Mouse (Mus musculus): ENCODE data around the gene Kctd17.

DNA sequence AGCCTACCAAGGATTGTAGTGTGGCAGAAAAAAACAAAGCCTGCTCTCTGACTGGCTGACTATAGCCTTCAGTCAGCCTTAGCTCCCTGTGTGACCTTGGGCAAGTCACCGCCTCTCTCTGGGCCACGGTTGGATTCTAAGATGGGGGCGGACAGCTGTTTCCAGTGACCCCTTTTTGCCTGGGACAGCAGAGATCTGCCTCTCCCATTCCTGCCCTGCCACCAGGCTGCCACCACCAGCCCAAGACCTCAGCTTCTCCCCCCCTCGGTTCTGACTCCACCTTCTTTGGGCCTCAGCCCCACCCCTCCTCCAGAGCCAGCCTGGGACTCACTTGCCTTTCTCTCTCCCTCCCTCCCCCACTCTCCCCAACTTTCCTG is 9.6 kb downstream of the Kctd17 start:
- TF ChIP-seq CTCF (IDR thresholded peaks at IDR 0.05; ENCODE audit: low read depth, low read length) (no peak), EP300 (IDR thresholded peaks at IDR 0.05; ENCODE audit: insufficient read depth, low read depth, low read length) (no peak), POLR2A (IDR thresholded peaks at IDR 0.05; ENCODE audit: insufficient read depth, low read length) (no peak)

All from ES-Bruce4 (cell line).